Mouse (Mus musculus): ENCODE results near the gene Kel. TPM values are rescaled to one million over a fixed set of nuclear protein-coding genes. Genes with fewer than 3 reads are reported as not detected.

Gene Kel
- polyA plus RNA-seq (2015; fragmentation: Nextera tagmentation; extraction: Ambion mirVana) = 2.3 and 4.7 TPM in 2 replicates

GRCm38 (mm10) chr6:41704123-41704522, at the start of gene Kel:
Gene Kel (minus strand): TSS chr6:41704339.
- WGBS = 15% methylated on average over 1 of the region's 1 CpGs
- Histone ChIP-seq H3K27me3 (no peaks in the 10 kb centered on the region), H3K36me3 (no peaks in the 10 kb centered on the region), H3K9me3 (replicated peaks) (no peaks in the 10 kb centered on the region), H3K4me2 (no peak within 1 kb of the TSS), H3K4me3 (no peak within 1 kb of the TSS), H3K4me1 (replicated peaks) (no peaks in the 10 kb centered on the region), H3K27ac (no peak within 1 kb of the TSS), H3K9ac (no peak within 1 kb of the TSS)
- no peak for ATAC-seq (replicated peaks; ENCODE audit: insufficient number of reproducible peaks, insufficient read depth, low FRiP score, low read depth)

- H3K4me2 ChIP-seq = no peak overlapping the region
- H3K4me3 ChIP-seq = no peak overlapping the region
- no peak for ATAC-seq (replicated peaks; ENCODE audit: insufficient number of reproducible peaks, insufficient read depth, low FRiP score, low read depth)
- no peaks in the 10 kb centered on the region for H3K4me1 ChIP-seq (replicated peaks)
- 71% methylated on average over 5 of the region's 5 CpGs for WGBS
- no peak overlapping the region for H3K9ac ChIP-seq
- H3K27ac ChIP-seq = no peak overlapping the region
- no peaks in the 10 kb centered on the region for H3K27me3 ChIP-seq
- no peaks in the 10 kb centered on the region for H3K36me3 ChIP-seq
- H3K9me3 ChIP-seq (replicated peaks) = no peaks in the 10 kb centered on the region
Observed at GRCm38 (mm10) chr6:41744664-41745392, 40.7 kb upstream of the Kel start.

GRCm38 (mm10) chr6:41741101-41741500, 37.0 kb upstream of the Kel start:
- no peaks in the 10 kb centered on the region for H3K9me3 ChIP-seq (replicated peaks)
- H3K36me3 ChIP-seq = no peaks in the 10 kb centered on the region
- H3K4me2 ChIP-seq = no peak overlapping the region
- H3K4me1 ChIP-seq (replicated peaks) = no peaks in the 10 kb centered on the region
- H3K9ac ChIP-seq = no peak overlapping the region
- ATAC-seq (replicated peaks; ENCODE audit: insufficient number of reproducible peaks, insufficient read depth, low FRiP score, low read depth) = no peak
- H3K27ac ChIP-seq = no peak overlapping the region
- H3K27me3 ChIP-seq = no peaks in the 10 kb centered on the region
- no peak overlapping the region for H3K4me3 ChIP-seq

- 78% methylated on average over 5 of the region's 5 CpGs for WGBS
- Histone ChIP-seq H3K27ac (no peak overlapping the region), H3K36me3 (no peaks in the 10 kb centered on the region), H3K4me1 (replicated peaks) (no peaks in the 10 kb centered on the region), H3K4me3 (no peak overlapping the region), H3K9ac (no peak overlapping the region), H3K9me3 (replicated peaks) (no peaks in the 10 kb centered on the region), H3K4me2 (no peak overlapping the region), H3K27me3 (no peaks in the 10 kb centered on the region)
- no peak for ATAC-seq (replicated peaks; ENCODE audit: insufficient number of reproducible peaks, insufficient read depth, low FRiP score, low read depth)
Observed at GRCm38 (mm10) chr6:41734719-41735470, 30.8 kb upstream of the Kel start.

- no peaks in the 10 kb centered on the region for H3K27me3 ChIP-seq
- H3K27ac ChIP-seq = no peak overlapping the region
- no peaks in the 10 kb centered on the region for H3K9me3 ChIP-seq (replicated peaks)
- H3K36me3 ChIP-seq = no peaks in the 10 kb centered on the region
- ATAC-seq (replicated peaks; ENCODE audit: insufficient number of reproducible peaks, insufficient read depth, low FRiP score, low read depth) = no peak
- no peak overlapping the region for H3K4me3 ChIP-seq
- no peaks in the 10 kb centered on the region for H3K4me1 ChIP-seq (replicated peaks)
- 62% methylated on average over 1 of the region's 1 CpGs for WGBS
- H3K4me2 ChIP-seq = no peak overlapping the region
- no peak overlapping the region for H3K9ac ChIP-seq
Observed at GRCm38 (mm10) chr6:41727989-41728609, 24.0 kb upstream of the Kel start.

- Histone ChIP-seq H3K4me3 (no peak overlapping the region), H3K27me3 (no peaks in the 10 kb centered on the region), H3K9ac (no peak overlapping the region), H3K36me3 (no peaks in the 10 kb centered on the region), H3K9me3 (replicated peaks) (no peaks in the 10 kb centered on the region), H3K4me2 (no peak overlapping the region), H3K27ac (no peak overlapping the region), H3K4me1 (replicated peaks) (no peaks in the 10 kb centered on the region)
- WGBS = 65% methylated on average over 2 of the region's 2 CpGs
- no peak for ATAC-seq (replicated peaks; ENCODE audit: insufficient number of reproducible peaks, insufficient read depth, low FRiP score, low read depth)
Observed at GRCm38 (mm10) chr6:41721430-41721829, 17.3 kb upstream of the Kel start.

GRCm38 (mm10) chr6:41710281-41710680, 6.1 kb upstream of the Kel start:
- Histone ChIP-seq H3K27me3 (no peaks in the 10 kb centered on the region), H3K9me3 (replicated peaks) (no peaks in the 10 kb centered on the region), H3K27ac (no peak overlapping the region), H3K36me3 (no peaks in the 10 kb centered on the region), H3K4me2 (no peak overlapping the region), H3K4me3 (no peak overlapping the region), H3K4me1 (replicated peaks) (no peaks in the 10 kb centered on the region), H3K9ac (no peak overlapping the region)
- WGBS = 48% methylated on average over 1 of the region's 1 CpGs
- ATAC-seq (replicated peaks; ENCODE audit: insufficient number of reproducible peaks, insufficient read depth, low FRiP score, low read depth) = no peak

GRCm38 (mm10) chr6:41706275-41706674, 2.1 kb upstream of the Kel start:
- Histone ChIP-seq H3K27ac (no peak overlapping the region), H3K27me3 (no peaks in the 10 kb centered on the region), H3K9ac (no peak overlapping the region), H3K4me3 (no peak overlapping the region), H3K36me3 (no peaks in the 10 kb centered on the region), H3K4me2 (no peak overlapping the region), H3K4me1 (replicated peaks) (no peaks in the 10 kb centered on the region), H3K9me3 (replicated peaks) (no peaks in the 10 kb centered on the region)
- 79% methylated on average over 7 of the region's 7 CpGs for WGBS
- no peak for ATAC-seq (replicated peaks; ENCODE audit: insufficient number of reproducible peaks, insufficient read depth, low FRiP score, low read depth)

- no peak overlapping the region for H3K27ac ChIP-seq
- no peaks in the 10 kb centered on the region for H3K36me3 ChIP-seq
- no peak overlapping the region for H3K4me2 ChIP-seq
- ATAC-seq (replicated peaks; ENCODE audit: insufficient number of reproducible peaks, insufficient read depth, low FRiP score, low read depth) = no peak
- WGBS = 67% methylated on average over 2 of the region's 2 CpGs
- H3K9me3 ChIP-seq (replicated peaks) = no peaks in the 10 kb centered on the region
- no peaks in the 10 kb centered on the region for H3K27me3 ChIP-seq
- no peak overlapping the region for H3K9ac ChIP-seq
- no peak overlapping the region for H3K4me3 ChIP-seq
- H3K4me1 ChIP-seq (replicated peaks) = no peaks in the 10 kb centered on the region
Observed at GRCm38 (mm10) chr6:41702928-41703327, 1.2 kb downstream of the Kel start.

- WGBS = 48% methylated on average over 1 of the region's 1 CpGs
- Histone ChIP-seq H3K4me1 (replicated peaks) (no peaks in the 10 kb centered on the region), H3K9me3 (replicated peaks) (no peaks in the 10 kb centered on the region), H3K4me2 (no peak overlapping the region), H3K27me3 (no peaks in the 10 kb centered on the region), H3K9ac (no peak overlapping the region), H3K36me3 (no peaks in the 10 kb centered on the region), H3K27ac (no peak overlapping the region), H3K4me3 (no peak overlapping the region)
- ATAC-seq (replicated peaks; ENCODE audit: insufficient number of reproducible peaks, insufficient read depth, low FRiP score, low read depth) = no peak
Observed at GRCm38 (mm10) chr6:41701245-41701644, 2.9 kb downstream of the Kel start.

- Histone ChIP-seq H3K27ac (no peak overlapping the region), H3K4me1 (replicated peaks) (no peaks in the 10 kb centered on the region), H3K4me2 (no peak overlapping the region), H3K4me3 (no peak overlapping the region), H3K27me3 (no peaks in the 10 kb centered on the region), H3K9me3 (replicated peaks) (no peaks in the 10 kb centered on the region), H3K36me3 (no peaks in the 10 kb centered on the region), H3K9ac (no peak overlapping the region)
- 64% methylated on average over 1 of the region's 1 CpGs for WGBS
- no peak for ATAC-seq (replicated peaks; ENCODE audit: insufficient number of reproducible peaks, insufficient read depth, low FRiP score, low read depth)
Observed at GRCm38 (mm10) chr6:41694407-41694806, 9.7 kb downstream of the Kel start.
